Mouse (Mus musculus): Measurements from ENCODE around the gene Dnajb2.

GRCm38 (mm10) chr1:75219078-75219477 lies 17.1 kb upstream of the Dnajb2 start:
- TF ChIP-seq EP300 (IDR thresholded peaks at IDR 0.05; ENCODE audit: insufficient read depth, low read depth, low read length) (0 out of 2 replicates have a peak, but pooled peaks have one; percentile 27), POLR2A (IDR thresholded peaks at IDR 0.05; ENCODE audit: insufficient read depth, low read length) (peak; percentile 97)
